Mouse (Mus musculus): ENCODE measurements around the gene Nfyb. TPM values are rescaled to one million over a fixed set of nuclear protein-coding genes. Genes with fewer than 3 reads are reported as not detected.

Nfyb gene
- polyA plus RNA-seq, 1 experiment, result 10.1 TPM

DNA sequence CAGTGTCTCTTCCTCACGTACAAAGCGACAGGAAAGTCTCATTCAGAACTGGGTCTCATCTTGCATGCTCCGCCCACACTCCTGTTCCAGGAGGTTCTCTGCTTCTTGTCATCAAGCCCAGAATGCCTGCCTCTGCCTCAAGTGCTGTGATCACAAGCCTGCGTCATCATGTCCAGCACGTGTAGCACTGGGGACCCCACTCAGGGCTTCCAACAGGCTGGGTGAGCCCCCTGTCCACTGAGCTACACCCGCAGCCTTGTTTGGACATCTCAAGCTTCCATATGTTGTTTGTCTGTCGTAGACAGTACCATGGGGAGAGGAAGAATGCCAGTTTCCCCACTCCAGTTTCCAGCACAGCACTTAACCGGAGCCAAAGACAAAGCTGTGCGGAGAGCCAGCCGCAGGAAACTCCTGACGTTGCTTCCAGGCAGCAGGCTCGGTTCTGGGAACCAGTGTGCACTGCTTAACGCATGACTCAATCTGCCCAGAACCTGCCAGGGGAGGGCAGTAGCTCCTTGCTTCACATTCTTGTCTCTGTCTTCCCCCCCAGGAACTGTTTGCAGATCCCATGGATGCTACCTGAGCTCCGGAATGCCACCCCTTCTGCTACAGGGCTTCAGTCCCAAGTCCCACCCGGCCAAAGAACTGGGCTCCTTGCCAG is 31.3 kb upstream of the Nfyb start:
- TF ChIP-seq POLR2A (IDR thresholded peaks at IDR 0.05; ENCODE audit: low read depth, low read length), result no peak
- peak; percentile 83 for TF ChIP-seq CTCF (conservative IDR thresholded peaks at IDR 0.05; ENCODE audit: insufficient read depth, insufficient read length, low read depth, low read length)
- Histone ChIP-seq H3K4me1 (ENCODE audit: control insufficient read depth, insufficient read depth, low read length) (no peaks in the 10 kb centered on the region), H3K4me3 (ENCODE audit: insufficient read depth, low read depth, low read length) (no peak overlapping the region), H3K36me3 (ENCODE audit: control insufficient read depth, insufficient read depth, low read length) (no peaks in the 10 kb centered on the region), H3K27ac (ENCODE audit: insufficient read depth, low read depth, low read length) (no peak overlapping the region), H3K27me3 (replicated peaks; ENCODE audit: control insufficient read depth, insufficient read depth, low read length) (no peaks in the 10 kb centered on the region)
- WGBS, result 17% methylated on average over 15 of the region's 15 CpGs
- peak; percentile 78 for DNase-seq

DNA sequence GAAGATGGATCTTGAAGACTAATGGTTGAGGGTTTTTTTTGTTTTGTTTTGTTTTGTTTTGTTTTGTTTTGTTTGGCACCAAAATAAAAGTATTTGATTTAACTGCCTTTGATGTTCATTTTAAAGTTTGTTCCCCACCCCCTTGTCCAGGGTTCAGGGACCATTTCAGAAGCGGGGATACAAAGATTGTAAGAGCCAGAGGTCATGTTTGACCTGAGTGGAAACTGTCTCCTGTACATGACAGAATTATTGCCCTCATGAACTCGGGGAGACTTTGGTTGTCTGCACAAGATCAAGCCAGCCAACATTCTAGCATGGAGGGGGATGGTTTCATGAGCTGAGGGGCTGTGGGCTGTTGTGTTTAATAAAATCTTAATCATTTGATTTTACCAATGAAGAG is 28.4 kb upstream of the Nfyb start:
- Histone ChIP-seq H3K27me3 (replicated peaks; ENCODE audit: control insufficient read depth, insufficient read depth, low read length) (no peaks in the 10 kb centered on the region), H3K27ac (ENCODE audit: insufficient read depth, low read depth, low read length) (no peak overlapping the region), H3K4me3 (ENCODE audit: insufficient read depth, low read depth, low read length) (no peak overlapping the region), H3K36me3 (ENCODE audit: control insufficient read depth, insufficient read depth, low read length) (no peaks in the 10 kb centered on the region), H3K4me1 (ENCODE audit: control insufficient read depth, insufficient read depth, low read length) (no peaks in the 10 kb centered on the region)
- no peak for TF ChIP-seq CTCF (conservative IDR thresholded peaks at IDR 0.05; ENCODE audit: insufficient read depth, insufficient read length, low read depth, low read length)
- no peak for TF ChIP-seq POLR2A (IDR thresholded peaks at IDR 0.05; ENCODE audit: low read depth, low read length)
- no peak for DNase-seq
- WGBS, result 50% methylated on average over 2 of the region's 2 CpGs

DNA sequence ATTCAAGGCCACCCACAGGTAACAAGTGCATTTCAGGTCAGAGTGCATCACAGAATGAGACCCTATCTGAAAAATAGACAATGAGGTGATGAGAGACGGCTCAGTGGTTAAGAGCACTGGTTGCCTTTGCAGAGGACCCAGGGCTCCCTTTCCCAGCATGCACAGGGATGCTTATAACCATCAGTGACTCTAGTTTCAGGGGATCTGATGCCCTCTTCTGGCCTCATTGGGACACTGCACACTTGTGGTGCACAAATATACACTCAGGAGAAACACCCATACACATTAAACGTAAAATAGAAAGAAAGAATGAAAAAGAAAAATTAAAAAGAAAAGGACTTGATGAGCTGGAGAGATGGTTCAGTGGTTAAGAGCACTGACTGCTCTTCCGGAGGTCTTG is 27.8 kb upstream of the Nfyb start:
- Histone ChIP-seq H3K27ac (ENCODE audit: insufficient read depth, low read depth, low read length) (no peak overlapping the region), H3K4me1 (ENCODE audit: control insufficient read depth, insufficient read depth, low read length) (no peaks in the 10 kb centered on the region), H3K36me3 (ENCODE audit: control insufficient read depth, insufficient read depth, low read length) (no peaks in the 10 kb centered on the region), H3K27me3 (replicated peaks; ENCODE audit: control insufficient read depth, insufficient read depth, low read length) (no peaks in the 10 kb centered on the region), H3K4me3 (ENCODE audit: insufficient read depth, low read depth, low read length) (no peak overlapping the region)
- TF ChIP-seq CTCF (conservative IDR thresholded peaks at IDR 0.05; ENCODE audit: insufficient read depth, insufficient read length, low read depth, low read length), result no peak
- TF ChIP-seq POLR2A (IDR thresholded peaks at IDR 0.05; ENCODE audit: low read depth, low read length), result no peak
- 96% methylated on average over 3 of the region's 3 CpGs for WGBS
- DNase-seq, result no peak

DNA sequence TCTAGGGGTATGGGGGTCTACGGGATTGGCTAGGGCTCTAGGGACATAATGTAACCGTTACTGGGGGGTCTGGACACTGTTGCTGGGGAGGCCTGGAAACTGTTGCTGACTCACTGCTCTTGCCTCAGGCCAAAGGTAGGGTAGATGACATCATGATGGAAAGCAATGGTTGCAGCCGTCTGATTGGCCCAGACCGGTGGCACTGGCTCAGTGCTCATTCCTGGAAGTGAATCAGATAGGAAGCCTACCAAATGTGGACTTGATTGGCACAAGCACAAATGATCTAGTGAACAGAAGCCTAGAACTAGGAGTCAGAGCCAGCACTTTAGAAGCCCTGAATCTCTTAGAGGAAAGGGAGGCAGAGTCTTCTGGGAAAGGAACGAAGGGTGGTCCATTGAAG is 26.6 kb upstream of the Nfyb start:
- no peaks in the 10 kb centered on the region for H3K36me3 ChIP-seq (ENCODE audit: control insufficient read depth, insufficient read depth, low read length)

DNA sequence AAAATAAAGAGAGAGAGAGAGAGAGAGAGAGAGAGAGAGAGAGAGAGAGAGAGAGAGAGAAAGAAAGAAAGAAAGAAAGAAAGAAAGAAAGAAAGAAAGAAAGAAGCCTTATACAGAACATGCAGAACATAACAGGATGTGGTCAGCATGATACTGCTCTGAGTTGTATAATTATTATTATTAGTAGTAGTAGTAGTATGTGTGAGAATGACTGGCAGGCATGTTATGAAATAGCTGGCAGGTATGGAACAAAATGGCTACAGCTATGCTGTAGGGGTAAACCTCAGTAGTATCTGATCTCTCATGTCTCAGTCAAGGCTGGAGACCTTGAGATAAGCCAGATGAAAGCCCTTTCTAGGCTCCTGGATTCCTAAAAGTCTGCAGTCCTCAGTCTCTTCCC is 25.2 kb upstream of the Nfyb start:
- H3K4me1 ChIP-seq (ENCODE audit: control insufficient read depth, insufficient read depth, low read length), result no peaks in the 10 kb centered on the region
- no peaks in the 10 kb centered on the region for H3K36me3 ChIP-seq (ENCODE audit: control insufficient read depth, insufficient read depth, low read length)
- no peak overlapping the region for H3K4me3 ChIP-seq (ENCODE audit: insufficient read depth, low read depth, low read length)
- TF ChIP-seq POLR2A (IDR thresholded peaks at IDR 0.05; ENCODE audit: low read depth, low read length) (no peak), CTCF (conservative IDR thresholded peaks at IDR 0.05; ENCODE audit: insufficient read depth, insufficient read length, low read depth, low read length) (no peak)
- H3K27ac ChIP-seq (ENCODE audit: insufficient read depth, low read depth, low read length), result no peak overlapping the region
- DNase-seq, result no peak
- H3K27me3 ChIP-seq (replicated peaks; ENCODE audit: control insufficient read depth, insufficient read depth, low read length), result no peaks in the 10 kb centered on the region

More for the DNA sequence above, 26.6 kb upstream of the Nfyb start:
- Histone ChIP-seq H3K27ac (ENCODE audit: insufficient read depth, low read depth, low read length) (no peak overlapping the region), H3K27me3 (replicated peaks; ENCODE audit: control insufficient read depth, insufficient read depth, low read length) (no peaks in the 10 kb centered on the region), H3K4me1 (ENCODE audit: control insufficient read depth, insufficient read depth, low read length) (no peaks in the 10 kb centered on the region), H3K4me3 (ENCODE audit: insufficient read depth, low read depth, low read length) (no peak overlapping the region)
- TF ChIP-seq POLR2A (IDR thresholded peaks at IDR 0.05; ENCODE audit: low read depth, low read length) (no peak), CTCF (conservative IDR thresholded peaks at IDR 0.05; ENCODE audit: insufficient read depth, insufficient read length, low read depth, low read length) (no peak)
- no peak for DNase-seq
- WGBS, result 93% methylated on average over 5 of the region's 5 CpGs

DNA sequence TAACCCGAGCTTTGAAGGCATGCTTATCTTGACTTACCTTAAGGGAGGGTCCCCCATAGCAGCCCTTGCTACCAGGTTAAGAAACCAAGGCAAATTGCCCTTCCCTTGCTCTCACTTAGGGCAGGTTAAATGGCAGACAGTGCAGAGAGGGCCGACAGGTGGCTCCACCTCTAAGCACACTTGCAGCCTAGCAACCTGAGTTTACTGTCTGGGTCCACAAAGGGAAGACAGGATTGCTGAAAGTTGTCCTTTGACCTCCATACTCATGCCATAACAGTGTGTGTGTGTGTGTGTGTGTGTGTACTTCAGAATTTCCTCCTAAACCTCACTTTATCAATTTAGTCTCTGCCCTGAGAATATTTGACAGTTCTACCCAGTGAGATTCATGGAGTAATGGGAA is 18.5 kb upstream of the Nfyb start:
- no peak for DNase-seq
- no peaks in the 10 kb centered on the region for H3K36me3 ChIP-seq (ENCODE audit: control insufficient read depth, insufficient read depth, low read length)
- H3K4me3 ChIP-seq (ENCODE audit: insufficient read depth, low read depth, low read length), result no peak overlapping the region
- TF ChIP-seq POLR2A (IDR thresholded peaks at IDR 0.05; ENCODE audit: low read depth, low read length) (no peak), CTCF (conservative IDR thresholded peaks at IDR 0.05; ENCODE audit: insufficient read depth, insufficient read length, low read depth, low read length) (peak; percentile 49)
- no peak overlapping the region for H3K27ac ChIP-seq (ENCODE audit: insufficient read depth, low read depth, low read length)
- peaks cover 4% of the 10 kb centered on the region for H3K4me1 ChIP-seq (ENCODE audit: control insufficient read depth, insufficient read depth, low read length)
- WGBS, result 40% methylated on average over 2 of the region's 2 CpGs
- no peaks in the 10 kb centered on the region for H3K27me3 ChIP-seq (replicated peaks; ENCODE audit: control insufficient read depth, insufficient read depth, low read length)

DNA sequence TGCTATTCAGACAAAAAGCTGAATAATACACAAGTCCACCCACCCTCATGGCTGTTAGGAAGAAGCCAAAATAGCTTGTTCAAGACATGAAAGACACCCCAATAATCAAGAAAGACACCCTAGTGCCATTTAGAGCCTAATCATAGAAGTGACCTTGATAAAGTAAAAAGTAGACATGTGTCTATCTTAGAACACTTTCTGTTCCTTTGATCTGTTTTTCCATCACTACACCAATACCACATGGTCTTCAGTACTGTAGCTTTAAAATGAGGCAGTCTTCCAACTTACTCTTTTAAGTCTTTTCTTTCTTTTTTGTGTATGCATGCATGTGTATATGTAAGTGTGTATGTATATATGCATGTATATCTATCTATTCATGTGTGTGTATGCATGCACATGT is 16.9 kb upstream of the Nfyb start:
- H3K27ac ChIP-seq (ENCODE audit: insufficient read depth, low read depth, low read length), result no peak overlapping the region
- H3K27me3 ChIP-seq (replicated peaks; ENCODE audit: control insufficient read depth, insufficient read depth, low read length), result no peaks in the 10 kb centered on the region
- TF ChIP-seq CTCF (conservative IDR thresholded peaks at IDR 0.05; ENCODE audit: insufficient read depth, insufficient read length, low read depth, low read length) (no peak), POLR2A (IDR thresholded peaks at IDR 0.05; ENCODE audit: low read depth, low read length) (no peak)
- no peak for DNase-seq
- no peak overlapping the region for H3K4me3 ChIP-seq (ENCODE audit: insufficient read depth, low read depth, low read length)
- peaks cover 4% of the 10 kb centered on the region for H3K4me1 ChIP-seq (ENCODE audit: control insufficient read depth, insufficient read depth, low read length)
- no peaks in the 10 kb centered on the region for H3K36me3 ChIP-seq (ENCODE audit: control insufficient read depth, insufficient read depth, low read length)

All from kidney, adult 2 months (tissue).